Mouse (Mus musculus): ENCODE measurements around the gene Srsx. TPM values are rescaled to one million over a fixed set of nuclear protein-coding genes. Genes with fewer than 3 reads are reported as not detected.
"Not testable (repeated sequence)": the region's sequence is repeated elsewhere in the genome, so short reads cannot be mapped to it uniquely, and the experiment has no call there.

The Srsx gene
- not detected in 2 replicates for total RNA-seq (2014; fragmentation: Nextera tagmentation)
- not detected in 2 replicates for total RNA-seq (2017)

- not testable (repeated sequence) for ATAC-seq (replicated peaks; ENCODE audit: poor library complexity, severe bottlenecking)
Observed at GRCm38 (mm10) chrX:123222381-123222780, at the start of gene Srsx. TSS of gene Srsx (minus strand) at chrX:123222481.

- ATAC-seq (replicated peaks; ENCODE audit: poor library complexity, severe bottlenecking) = not testable (repeated sequence)
Observed at GRCm38 (mm10) chrX:123246807-123247206, 24.5 kb upstream of the Srsx start, which contains the start of gene Gm17577. TSS of gene Gm17577 (minus strand) at chrX:123246907.

Other genes starting within 250 kb of the Srsx start
- not detected in 2 replicates for gene Gm17521, start 192.8 kb downstream of the Srsx start, total RNA-seq (2014; fragmentation: Nextera tagmentation)
- gene Gm17521, start 192.8 kb downstream of the Srsx start, total RNA-seq (2017) = not detected in 2 replicates
- gene Cldn34c1, start 119.0 kb downstream of the Srsx start, total RNA-seq (2014; fragmentation: Nextera tagmentation) = 6.2 and 18.3 TPM in 2 replicates
- gene Cldn34c1, start 119.0 kb downstream of the Srsx start, total RNA-seq (2017) = 0.57 and 2.4 TPM in 2 replicates
- gene Gm17577, start 24.4 kb upstream of the Srsx start, total RNA-seq (2014; fragmentation: Nextera tagmentation) = not detected in 2 replicates
- gene Gm17577, start 24.4 kb upstream of the Srsx start, total RNA-seq (2017) = not detected in 2 replicates